Mouse (Mus musculus): ENCODE data around the gene Rab4a.

- TF ChIP-seq CTCF (IDR thresholded peaks at IDR 0.05; ENCODE audit: low read depth, low read length), result no peak
- no peak for TF ChIP-seq GATA1 (IDR thresholded peaks at IDR 0.05; ENCODE audit: borderline replicate concordance, low read length)
Observed at GRCm38 (mm10) chr8:123781256-123781655, 24.5 kb upstream of the Rab4a start.

All from G1E (cell line).